Mouse (Mus musculus): ENCODE measurements around the gene Clybl.

The Clybl gene

DNA sequence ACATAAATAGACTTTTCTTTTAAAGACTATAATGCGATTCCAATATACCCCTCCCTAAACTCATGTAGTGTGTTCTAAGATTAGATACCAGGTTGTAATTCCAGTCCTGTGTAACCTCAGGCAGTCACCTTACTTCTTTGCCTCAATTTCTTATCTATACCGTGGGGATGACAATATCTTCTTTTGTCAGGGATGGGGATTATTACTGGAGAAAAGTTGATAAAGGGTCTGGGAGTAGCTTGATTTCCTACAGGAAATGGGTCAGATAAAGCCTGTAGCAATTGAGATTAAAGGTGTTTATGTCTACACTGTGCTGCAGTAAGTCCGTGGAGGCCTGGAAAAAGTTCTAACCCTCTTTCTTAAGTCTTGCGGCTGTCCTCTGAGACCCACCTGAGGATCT is 131.8 kb downstream of the Clybl start:
- no peak for DNase-seq (ENCODE audit: low spot score)

DNA sequence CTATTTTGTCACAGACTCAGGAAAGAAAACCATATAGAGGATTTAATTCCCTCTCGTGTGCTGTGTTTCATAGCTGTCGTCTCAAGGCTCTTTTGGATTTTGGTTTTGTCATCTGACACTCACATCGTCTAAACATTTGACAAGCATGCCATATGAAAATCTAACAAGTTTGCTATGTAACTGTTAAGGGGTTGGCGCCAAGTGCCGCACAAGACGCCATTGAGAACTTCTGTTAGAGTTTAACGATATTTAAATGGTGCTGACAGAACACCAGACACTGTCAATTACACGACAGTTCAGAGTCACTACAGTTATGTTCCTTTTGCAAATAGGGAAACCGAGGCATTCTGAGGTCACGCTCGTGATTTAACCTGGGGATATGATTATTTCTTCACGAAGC is 134.2 kb downstream of the Clybl start:
- no peak for DNase-seq (ENCODE audit: low spot score)

DNA sequence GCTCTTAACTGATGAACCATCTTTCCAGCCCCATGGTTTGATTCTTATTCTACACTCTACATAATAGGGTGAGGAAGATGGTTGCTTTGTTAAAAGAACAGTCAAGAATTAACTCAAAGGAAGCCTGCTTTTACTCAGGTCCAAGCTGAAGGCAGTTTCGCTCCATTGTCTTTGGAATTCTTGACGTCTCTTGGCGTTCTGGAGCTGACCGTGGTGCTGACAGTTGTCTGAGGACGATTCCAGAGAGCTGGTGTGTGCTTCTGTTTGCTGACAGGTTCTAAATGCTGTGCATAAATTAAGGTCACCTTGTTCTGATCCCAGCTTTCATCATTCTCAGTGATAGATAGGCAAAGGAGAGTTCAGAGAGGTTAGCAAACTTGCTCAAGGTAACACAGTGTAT is 140.6 kb downstream of the Clybl start:
- no peak for DNase-seq (ENCODE audit: low spot score)

DNA sequence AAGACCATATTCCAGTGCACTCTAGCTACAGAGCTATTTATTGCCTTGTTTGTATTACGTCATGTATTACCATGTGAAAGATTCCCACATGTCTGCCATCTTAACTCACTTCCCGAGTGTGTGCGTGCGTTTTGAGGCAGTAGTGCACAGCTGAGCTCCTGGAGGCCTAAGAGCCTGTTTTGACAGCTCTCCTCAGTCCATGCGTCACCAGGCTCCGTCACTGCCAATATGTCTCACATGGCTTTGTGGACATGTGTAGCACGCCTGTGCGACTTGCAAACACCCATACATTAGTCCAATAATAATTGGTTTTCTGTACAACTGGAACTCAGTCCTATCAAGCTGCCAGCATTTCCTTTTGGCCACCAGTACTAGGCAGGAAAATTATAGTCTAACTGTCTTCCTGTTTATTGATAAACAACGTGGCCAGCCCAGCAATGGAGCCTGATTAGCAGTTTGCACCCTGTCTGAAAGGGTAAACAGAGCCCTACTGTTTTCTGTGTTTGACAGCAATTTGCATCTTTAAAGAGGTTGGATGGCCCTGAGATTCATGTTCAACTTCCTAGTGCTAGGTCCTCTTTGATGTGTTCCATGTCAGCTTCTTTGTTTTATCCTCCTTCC is 142.4 kb downstream of the Clybl start:
- no peak for DNase-seq (ENCODE audit: low spot score)

- no peak for DNase-seq (ENCODE audit: low spot score)
Observed at GRCm38 (mm10) chr14:122330136-122330535, 148.6 kb downstream of the Clybl start.

- no peak for DNase-seq (ENCODE audit: low spot score)
Observed at GRCm38 (mm10) chr14:122330716-122331115, 149.2 kb downstream of the Clybl start.

DNA sequence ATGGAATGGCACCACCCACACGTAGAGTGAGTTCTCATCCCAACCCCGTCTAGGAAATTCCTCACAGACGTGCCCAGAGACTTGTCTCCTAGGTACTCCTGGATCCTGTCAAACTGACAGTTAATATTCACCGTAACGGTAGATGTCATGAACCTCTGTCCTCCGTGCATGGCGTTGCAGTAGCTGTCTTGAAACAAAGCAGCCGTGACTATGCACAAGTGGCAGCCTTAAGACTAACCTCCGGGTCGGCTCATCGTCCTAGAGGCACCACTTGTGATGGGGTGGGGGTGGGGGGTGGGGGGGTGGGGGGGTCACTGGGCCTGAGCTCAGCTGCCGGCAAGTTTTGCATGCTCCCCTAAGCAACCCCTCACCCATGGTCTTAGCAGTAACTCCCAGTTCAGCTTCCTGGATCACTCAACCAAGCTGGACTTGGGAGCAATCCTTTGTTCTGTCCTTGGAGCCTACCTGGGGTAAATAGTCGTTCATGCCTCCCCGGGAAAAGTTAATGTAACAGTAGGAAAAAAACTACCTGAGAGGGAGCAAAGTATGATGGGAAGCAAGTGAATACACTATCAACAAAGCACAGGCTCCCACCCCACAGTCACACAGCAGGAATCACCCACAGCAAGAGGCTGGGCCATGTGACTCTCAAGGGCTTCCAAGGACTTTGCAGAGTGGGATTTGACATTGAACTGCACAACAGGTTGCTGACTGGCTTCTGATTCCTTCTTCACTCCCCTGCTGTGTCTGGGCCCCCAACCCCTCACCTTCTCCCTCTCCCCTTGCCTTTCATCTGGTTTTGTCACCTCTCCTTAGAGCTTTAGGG is 150.3 kb downstream of the Clybl start:
- DNase-seq (ENCODE audit: low spot score), result no peak

DNA sequence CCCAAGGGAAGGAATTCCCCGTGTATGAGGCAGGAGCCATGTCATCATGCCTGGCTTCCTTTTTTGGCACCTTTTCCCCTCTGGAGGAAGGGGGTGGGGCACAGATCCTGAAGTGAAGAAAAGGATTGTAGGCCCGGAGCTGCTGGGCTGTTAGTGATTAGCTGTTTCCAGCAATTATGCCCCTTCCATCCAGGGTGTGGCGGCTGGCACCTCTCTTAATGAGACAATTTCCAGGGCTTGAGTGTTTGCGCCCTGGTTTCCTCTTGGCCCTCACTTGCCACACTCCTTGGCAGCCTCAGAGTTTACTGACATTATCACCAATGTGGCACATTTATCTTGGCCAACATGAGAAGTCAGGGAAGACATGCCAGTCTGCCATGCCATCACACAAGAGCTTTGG is 155.5 kb downstream of the Clybl start:
- no peak for DNase-seq (ENCODE audit: low spot score)

- DNase-seq (ENCODE audit: low spot score), result no peak
Observed at GRCm38 (mm10) chr14:122338784-122339183, 157.3 kb downstream of the Clybl start.

DNA sequence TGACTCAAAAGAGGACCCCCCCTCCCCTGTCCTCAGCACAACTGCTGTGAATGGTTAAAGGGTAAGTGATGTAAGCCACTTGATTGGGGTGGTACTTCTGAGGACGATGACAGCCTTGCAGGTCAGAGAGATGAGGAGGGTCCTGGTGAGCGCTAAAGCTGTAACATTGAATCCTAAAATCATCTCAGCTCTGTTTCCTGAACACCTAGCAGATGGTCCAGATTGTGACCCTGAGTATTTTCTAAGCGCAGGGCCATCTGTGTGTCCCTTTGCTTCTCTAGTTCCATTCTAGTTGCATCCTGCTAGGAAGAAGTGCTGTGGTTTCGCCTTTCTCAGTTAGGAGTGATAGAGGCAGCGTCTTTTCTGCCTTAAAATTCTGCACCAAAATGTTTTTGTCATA is 158.6 kb downstream of the Clybl start:
- DNase-seq (ENCODE audit: low spot score), result no peak

DNA sequence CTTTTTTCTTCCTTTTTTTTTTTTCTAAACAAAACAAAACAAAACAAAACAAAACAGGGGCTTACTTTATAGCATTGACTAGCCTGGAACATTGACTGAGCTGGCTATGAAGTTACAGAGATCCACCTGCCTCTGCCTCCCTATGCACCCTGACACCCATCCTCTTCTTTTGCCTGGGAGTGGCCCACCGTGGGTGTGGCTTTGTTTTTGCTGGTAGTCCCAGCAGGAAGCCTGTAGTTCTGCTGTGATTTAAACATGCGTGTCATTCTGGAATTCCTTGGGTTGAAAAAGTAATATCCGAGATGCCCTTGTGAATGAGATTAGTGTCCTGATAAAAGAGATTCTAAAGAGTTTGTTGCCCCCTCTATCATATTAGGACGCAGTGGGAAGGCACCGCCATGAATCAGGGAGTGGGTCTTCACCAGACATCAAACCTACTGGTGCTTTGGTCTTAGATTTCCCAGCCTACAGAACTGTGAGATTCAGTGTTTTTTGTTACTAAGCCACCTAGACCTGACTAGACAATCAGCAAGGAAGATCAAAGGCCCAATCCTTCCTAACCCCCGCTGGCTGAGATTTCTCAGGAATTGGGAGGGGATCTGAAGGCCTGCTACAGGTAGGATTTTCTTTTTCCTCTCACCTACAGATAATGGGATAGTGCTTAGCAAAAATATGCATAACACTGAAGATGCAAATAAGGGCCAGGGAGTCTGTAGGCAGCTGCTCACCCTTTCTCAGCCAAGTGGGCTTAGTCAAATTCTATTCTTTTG is 160.3 kb downstream of the Clybl start:
- no peak for DNase-seq (ENCODE audit: low spot score)

DNA sequence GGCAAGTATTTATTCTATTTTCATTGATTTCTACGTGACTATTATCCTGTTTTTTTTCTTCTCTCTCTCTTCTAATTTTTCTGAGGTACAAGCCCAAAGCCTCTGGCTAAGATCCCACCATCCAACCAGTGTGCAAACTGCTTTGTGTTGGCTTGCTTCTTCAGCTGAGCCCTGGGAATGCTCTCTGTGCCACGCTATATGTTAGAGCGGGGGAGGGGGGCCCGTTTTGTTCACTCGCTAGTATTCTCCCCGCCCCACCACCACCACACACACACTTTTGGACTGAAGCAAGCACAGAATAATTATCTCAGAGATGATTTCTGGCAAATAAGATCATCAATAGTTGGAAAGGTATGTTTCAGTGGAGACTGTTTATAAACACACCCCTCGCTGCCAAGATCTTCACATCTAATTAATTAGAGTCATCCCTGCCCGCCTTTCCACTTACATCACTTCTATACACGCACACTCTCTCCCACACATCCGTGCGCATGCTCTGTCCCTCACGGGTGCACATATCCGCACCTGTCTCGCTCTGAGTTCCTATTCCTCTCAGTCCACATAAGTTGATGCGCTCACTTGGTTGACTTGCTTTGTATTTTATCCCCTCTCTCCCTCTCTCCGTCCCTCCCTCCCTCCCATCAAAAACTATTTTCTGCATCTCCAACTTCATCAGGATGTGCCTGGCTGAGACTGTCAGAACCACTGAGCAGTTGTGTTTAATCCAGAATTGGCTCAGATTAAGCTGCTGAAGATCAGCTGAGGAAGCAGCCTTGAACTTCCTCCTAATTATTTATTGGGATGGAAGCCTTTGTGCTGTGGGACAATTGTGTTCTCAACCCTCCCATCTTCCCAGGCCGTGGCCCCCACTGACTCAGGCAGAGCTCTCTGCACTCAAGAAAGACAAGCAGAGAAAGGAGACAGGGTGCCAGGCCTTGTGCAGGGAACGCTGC is 163.0 kb downstream of the Clybl start:
- DNase-seq (ENCODE audit: low spot score), result no peak

DNA sequence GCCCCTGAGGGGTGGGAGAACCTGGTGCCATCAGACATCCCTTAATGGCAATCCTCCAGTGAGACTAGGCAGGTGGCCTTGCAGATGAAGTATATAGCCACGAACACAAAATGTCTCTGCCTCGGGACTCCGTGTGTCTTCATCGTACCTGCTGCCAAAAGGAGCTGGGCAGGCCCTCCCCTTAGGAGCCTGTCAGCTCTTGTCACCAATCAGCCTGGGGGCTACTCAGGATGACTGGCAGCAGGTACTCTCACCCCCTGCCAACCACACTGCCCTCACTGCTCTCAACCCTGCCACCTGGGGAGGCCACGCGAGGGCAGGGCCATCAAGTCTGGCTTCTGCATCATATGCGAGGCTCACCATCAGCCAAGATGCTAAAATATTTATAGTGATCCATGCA is 166.6 kb downstream of the Clybl start:
- DNase-seq (ENCODE audit: low spot score), result no peak

- DNase-seq (ENCODE audit: low spot score), result no peak
Observed at GRCm38 (mm10) chr14:122349326-122349725, 167.8 kb downstream of the Clybl start.

GRCm38 (mm10) chr14:122349761-122350160 is 168.3 kb downstream of the Clybl start:
- no peak for DNase-seq (ENCODE audit: low spot score)

DNA sequence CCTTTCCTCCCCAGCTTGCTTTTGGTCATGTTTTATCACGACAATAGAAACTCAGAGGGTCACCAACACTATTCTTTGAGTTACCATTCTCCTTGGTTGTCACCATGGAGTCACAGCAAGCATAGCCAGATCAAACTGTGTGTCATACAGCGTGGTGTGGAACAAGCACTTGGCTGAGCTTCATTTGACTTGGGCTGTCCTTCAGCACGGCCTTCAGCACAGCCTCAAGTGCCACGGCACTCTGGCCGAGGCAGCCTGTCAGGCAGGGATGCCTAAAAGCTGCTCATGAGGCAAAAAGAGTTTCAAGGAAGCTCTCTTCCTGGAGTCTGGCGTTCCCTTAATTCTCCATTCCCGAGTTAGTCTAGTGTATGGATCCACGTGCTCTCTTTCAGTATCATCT is 169.3 kb downstream of the Clybl start:
- no peak for DNase-seq (ENCODE audit: low spot score)

GRCm38 (mm10) chr14:122357316-122357715 is 175.8 kb downstream of the Clybl start:
- DNase-seq (ENCODE audit: low spot score), result no peak

DNA sequence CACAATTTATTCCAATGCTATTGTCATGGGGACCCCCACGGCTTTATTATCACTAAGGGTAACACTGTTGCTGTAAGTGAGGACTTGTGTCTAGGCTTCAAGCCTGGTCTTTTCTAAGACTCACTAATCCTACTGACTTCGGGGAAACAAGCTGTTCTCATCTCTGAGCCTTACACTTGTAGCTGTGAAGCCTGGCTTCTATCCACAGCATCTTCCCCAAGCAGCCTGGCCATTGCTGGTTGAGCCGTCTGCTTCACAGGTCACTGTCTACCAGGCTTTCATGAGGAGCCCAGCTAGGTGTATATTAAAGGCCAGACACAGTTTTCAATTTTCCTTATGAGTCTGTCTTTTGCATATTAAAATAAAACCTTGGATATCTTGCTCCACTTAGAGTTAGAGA is 177.1 kb downstream of the Clybl start:
- no peak for DNase-seq (ENCODE audit: low spot score)

DNA sequence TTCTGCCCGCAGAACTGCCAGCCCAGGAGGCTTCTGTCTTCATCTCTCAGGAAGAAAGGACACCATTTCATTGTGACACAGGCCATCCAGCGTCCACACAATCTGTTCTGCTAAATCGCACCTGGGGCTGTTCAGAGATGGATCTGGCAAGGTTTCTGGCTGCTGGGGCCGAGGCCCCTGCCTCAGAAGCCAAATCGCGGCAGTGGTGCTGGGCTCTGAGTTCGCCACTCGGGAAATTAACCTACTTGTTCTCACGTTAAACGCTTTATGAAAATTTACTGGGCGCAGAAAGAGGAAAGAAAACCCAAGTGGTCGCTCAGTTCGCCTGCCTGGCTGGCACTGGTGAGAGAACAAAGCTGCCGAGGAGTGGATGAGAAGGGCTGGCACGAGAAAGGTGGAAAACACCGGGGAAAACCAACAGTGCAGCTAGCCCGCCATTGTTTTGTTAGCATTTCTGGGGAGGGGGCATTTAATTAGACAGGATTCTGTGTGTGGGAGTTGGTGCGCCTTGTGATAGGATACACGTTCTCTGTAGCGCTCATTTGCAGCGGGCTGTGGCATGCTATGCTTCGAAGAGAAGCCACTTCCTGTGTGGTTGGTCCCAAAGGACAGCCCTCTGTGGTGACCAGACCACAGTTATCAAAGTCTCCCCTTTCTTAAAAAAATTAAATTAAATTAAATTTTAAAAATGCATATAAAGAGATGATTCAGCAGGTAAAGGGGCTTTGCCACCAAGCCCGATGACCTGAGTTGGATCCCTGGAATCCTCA is 177.8 kb downstream of the Clybl start:
- no peak for DNase-seq (ENCODE audit: low spot score)

- no peak for DNase-seq (ENCODE audit: low spot score)
Observed at GRCm38 (mm10) chr14:122361807-122362206, 180.3 kb downstream of the Clybl start.

GRCm38 (mm10) chr14:122363156-122363555 is 181.7 kb downstream of the Clybl start:
- no peak for DNase-seq (ENCODE audit: low spot score)
